Mouse (Mus musculus): ENCODE measurements around the gene Gpr137c.

The Gpr137c gene

GRCm38 (mm10) chr14:45303939-45304338 is 84.4 kb downstream of the Gpr137c start:
- no peak for DNase-seq

DNA sequence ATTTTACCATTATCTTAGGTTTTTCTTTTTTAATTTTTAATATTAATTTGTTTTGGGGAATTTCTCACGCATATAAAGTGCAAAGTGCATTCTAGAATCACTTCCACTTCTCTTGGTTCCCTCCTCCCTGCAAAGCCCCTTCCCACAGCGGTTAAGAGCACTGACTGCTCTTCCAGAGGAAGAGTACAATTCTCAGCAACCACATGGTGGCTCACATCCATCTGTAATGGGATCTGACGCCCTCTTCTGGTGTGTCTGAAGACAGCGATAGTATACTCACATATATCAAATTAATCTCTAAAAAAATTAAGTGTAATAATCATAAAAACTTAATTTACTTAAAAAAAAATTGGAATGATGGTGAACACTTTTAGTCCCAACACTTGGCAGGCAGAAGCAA is 84.9 kb downstream of the Gpr137c start:
- DNase-seq, result no peak

DNA sequence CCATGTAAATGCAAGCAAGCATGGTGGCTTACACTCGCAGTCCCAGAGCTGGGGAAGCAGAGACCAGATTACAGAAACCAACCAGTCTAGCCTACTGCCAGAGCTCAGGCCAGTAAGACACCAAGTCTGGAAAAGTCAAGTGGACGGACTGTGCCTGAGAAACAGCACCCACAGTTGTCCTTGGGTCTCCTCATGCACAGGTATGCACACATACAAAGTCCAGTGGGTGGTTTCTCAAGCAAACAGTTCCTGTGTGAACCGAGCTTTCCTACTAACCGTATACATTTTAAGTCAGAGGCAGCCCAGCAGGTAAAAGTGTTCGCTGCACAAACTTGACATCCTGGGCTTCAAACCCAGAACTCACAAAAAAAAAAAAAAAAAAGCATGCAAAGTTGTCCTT is 86.3 kb downstream of the Gpr137c start:
- DNase-seq, result no peak

DNA sequence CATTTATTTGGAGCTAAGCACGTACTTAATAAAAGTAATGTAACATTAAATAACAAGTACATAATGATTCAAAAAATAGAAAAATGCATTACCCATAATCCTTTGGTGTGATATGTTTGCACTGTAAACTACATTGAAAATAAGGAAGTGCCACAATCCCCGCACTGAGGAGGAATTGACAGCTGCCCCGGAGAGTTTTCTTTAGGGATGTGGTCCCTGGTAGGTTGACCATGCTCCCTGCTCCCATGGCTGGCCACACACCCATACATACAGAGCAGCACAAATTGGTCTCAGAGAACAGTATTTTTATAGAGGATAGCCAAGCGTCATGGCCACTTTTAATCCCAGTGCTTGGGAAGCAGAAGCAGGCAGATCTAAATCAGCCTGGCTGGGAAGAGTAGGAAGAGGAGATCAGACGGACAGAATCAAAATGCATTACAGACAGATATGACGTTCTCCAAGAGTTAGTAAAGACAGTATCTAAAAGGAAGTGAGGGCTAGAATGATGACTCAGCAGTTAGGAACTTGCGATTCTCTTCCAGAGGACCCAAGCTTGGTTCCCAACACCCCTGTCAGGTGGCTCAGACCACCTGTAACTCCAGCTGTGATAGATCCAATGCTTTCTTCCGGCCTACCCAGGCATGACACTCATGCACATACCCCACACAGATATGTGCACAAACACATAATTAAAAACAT is 88.3 kb downstream of the Gpr137c start:
- DNase-seq, result no peak

DNA sequence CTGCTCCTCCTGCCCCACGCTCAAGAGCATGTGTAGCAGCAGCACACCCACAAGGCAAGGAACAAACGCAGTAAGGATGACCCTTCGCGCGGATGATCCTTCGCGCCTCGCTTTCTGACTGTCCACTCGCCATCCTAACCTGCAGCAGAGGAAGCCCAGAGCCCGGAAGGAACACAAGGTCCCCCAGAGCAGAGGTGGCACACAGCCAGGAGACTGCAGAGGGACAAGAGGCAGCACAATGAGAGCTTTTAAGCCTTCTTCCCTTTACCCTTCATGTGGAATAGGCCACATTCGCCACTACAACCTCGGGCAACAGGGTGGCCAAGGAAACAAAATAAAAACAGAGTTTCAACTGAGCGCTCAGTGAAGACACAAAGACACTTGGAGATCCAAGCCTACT is 90.1 kb downstream of the Gpr137c start:
- peak; percentile 21 for DNase-seq

DNA sequence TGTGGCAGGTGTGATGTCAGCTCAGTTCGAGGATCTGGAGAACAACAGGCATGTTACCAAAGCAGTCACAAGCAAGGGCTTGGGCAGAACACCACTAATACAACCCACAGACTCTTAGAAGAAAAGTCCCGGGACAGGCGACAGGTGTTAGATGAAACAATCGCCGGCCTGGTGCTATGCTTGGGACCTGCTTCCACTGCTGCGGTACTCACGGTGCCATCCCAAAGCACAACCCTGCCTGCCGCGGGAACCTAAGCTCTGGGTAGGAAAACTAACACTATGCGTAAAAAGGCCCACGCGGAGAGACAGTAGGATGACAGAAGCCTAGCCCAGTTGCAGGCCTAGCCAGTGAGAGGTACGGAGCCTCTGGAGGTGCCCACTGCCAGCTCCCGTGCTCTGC is 90.6 kb downstream of the Gpr137c start:
- no peak for DNase-seq

DNA sequence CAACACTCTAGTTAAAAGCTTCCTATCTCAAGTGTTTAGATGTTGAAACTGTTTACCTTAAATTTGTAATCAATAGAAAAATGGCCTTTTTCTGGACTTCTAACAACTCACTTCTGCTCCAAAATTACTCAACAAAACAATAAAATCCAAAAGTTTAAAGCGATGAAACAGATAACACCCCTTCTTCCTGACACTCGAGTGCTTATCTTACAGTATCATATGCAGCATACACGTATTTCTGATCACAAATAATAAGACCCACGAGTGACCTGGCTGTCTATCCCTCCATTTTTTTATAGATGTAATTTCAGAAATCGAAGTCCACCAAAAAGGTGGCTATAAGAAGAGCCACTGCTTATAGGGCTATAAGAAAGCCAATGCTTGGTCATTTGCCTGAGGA is 97.4 kb downstream of the Gpr137c start:
- DNase-seq, result no peak

DNA sequence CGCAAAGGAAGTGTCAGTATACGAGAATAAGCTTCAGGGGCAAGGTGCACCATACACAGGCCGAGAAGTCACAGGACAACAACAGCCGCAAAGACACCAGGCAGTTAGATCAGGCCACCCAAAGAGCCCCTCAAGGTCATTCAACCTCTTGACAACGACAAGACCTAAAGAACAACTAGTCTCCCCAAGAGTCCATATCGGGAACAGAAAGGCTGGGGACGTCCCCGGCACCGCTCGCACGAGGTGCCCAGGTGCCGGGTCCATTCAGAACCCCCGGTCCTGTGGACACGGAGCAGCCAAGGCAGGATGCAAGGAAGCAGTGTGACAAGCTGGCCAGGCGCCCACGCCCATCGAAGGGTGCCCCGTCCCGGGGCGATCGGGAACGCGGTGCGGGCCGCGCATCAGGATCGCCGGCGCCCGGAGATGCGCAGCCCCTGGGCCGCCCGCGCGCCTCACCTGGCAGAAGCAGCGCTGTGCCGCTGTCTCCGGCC is 98.4 kb downstream of the Gpr137c start:
- peak; percentile 58 for DNase-seq

GRCm38 (mm10) chr14:45318426-45319236 is 99.1 kb downstream of the Gpr137c start, which contains the start of gene Ero1l:
TSS of gene Ero1l (minus strand) at chr14:45318771.
- DNase-seq, result peak; percentile 85

- DNase-seq, result no peak
These were observed 99.7 kb downstream of the Gpr137c start for GRCm38 (mm10) chr14:45319237-45319610.

GRCm38 (mm10) chr14:45320111-45320510 is 100.6 kb downstream of the Gpr137c start:
- DNase-seq, result no peak

DNA sequence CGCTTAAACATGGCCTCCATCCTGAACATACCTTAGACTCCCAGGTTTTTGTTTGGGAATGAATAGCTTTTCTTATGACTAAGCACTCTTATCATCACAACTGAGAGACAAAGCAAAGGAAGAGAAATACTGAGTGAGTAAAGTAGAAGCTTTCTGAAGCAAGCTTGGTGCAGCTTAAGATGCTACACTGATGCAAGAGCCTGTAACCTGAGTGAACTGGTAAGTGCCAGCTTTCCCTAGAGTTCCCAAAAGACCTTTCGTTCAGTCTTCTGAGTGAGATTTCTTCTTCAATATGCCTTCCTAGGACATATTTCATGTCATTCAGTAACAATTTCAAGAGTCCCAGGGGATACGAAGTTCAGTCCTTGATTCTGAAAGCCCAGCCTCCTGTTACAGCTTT is 101.5 kb downstream of the Gpr137c start:
- no peak for DNase-seq

DNA sequence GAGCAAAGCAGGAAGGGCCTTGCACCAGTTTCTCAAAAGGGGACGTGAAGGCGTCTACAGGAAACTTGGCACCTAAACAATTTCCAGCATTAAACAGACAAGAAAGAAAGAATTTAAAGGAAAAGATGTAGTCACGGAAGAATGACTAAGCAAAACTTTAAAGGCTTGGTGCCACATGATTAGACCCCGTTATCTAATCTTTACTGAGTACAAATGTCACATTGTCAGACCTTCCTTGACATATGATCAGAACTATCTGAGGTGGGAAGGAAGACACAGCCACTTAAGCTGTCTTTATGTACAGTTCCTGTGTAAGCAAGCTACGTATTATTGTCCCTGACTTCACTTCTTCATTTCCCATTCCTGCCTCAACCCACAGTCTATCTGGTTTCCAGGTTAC is 102.1 kb downstream of the Gpr137c start:
- no peak for DNase-seq

GRCm38 (mm10) chr14:45322450-45322849 is 102.9 kb downstream of the Gpr137c start:
- no peak for DNase-seq

DNA sequence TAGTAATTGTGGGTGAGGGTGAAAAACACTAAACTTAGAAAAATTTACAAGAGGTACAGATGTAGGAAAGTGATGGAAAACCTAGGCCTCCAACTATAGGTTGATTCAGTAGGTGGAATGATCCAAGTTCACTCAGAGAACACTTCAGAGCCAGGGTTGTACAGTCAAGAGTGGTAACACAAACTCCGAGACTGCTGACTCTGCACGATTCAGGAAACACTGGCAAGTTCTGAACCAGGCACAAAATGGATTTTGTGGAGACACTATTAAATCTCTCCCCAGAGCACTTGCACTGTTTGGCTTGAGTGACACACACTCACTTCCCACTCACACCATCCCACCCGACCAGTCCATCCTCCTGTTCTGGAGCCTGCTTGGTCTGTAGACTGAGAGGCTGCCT is 103.8 kb downstream of the Gpr137c start:
- DNase-seq, result no peak

DNA sequence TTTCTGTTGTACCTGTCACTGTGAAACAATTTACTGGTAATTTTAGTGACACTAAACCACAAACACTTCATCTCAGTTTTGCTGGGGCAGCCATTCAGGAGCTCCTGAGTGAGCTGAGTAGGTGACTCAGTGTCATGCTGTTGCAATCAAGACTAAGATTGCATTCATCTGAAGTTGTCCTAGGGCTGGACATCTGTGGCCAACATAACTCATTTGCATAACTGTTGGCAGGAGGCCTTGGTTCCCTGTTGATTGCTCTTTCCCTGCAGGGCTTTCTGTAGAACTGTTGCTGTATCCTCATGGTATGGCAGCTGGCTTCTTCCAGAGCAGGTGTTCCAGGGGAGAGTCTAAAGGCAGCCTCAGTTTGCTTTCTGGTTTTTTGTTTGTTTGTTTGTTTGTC is 106.0 kb downstream of the Gpr137c start:
- DNase-seq, result peak; percentile 49

GRCm38 (mm10) chr14:45328072-45328713 is 108.7 kb downstream of the Gpr137c start:
- DNase-seq, result no peak

DNA sequence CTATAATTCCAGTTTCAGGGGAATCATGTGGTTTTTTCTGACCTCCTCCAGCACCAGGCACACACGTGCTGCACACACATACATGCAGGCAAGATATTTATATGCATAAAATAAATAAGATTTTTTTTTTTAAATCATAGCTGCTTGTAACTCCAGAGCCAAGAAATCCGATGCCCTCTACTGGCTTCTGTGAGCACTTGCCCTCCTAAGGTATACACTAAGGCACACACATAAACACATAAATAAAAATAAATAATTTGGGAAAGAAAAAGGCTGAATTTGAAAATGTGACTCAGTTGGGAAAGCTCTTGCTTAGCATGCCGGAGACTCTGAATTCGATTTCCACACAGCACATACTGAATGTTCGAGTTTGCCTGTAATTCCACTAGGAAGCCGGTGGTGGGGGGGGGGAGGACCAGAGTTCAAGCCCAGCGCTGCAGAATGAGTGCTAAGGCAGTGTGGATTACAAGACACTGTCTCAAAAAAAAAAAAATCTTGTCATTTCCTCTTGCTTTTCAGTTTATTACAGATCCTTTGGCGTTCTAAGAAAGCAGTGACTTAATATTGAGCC is 109.6 kb downstream of the Gpr137c start:
- peak; percentile 13 for DNase-seq

- DNase-seq, result peak; percentile 94
These were observed 110.2 kb downstream of the Gpr137c start, which contains the start of gene Psmc6 for GRCm38 (mm10) chr14:45329589-45330181. TSS of gene Psmc6 (plus strand) at chr14:45329788.
